Mouse (Mus musculus) cortical plate, adult 2 months (tissue): Measurements from ENCODE around the gene Mrm3.

ENCODE experiments used
- CTCF ChIP-seq: fragments of 200-500 bp; IDR thresholded peaks from 2 replicates; pipeline ENCODE4 v1.5.1; 2011; ENCODE audit warnings: mild to moderate bottlenecking, control low read depth, low read length; ENCODE audit not compliant: insufficient read depth; ENCODE audit errors: extremely low read depth
- POLR2A ChIP-seq: fragments of 200-500 bp; IDR thresholded peaks from 2 replicates; pipeline ENCODE4 v1.6.1; 2011; ENCODE audit warnings: mild to moderate bottlenecking, low read length, control low read depth; ENCODE audit not compliant: insufficient read depth; ENCODE audit errors: extremely low read depth

- TF ChIP-seq CTCF: no peak
- TF ChIP-seq POLR2A: no peak
These were observed 7.4 kb upstream of the Mrm3 start for GRCm38 (mm10) chr11:76236136-76236535.
